Mouse (Mus musculus): ENCODE measurements around the gene Cyp2a4. TPM values are rescaled to one million over a fixed set of nuclear protein-coding genes. Genes with fewer than 3 reads are reported as not detected.
"Not testable (repeated sequence)": the region's sequence is repeated elsewhere in the genome, so short reads cannot be mapped to it uniquely, and the experiment has no call there.

The Cyp2a4 gene
- total RNA-seq (2015) (not detected in 2 replicates), total RNA-seq (2017) (not detected in 2 replicates)

DNA sequence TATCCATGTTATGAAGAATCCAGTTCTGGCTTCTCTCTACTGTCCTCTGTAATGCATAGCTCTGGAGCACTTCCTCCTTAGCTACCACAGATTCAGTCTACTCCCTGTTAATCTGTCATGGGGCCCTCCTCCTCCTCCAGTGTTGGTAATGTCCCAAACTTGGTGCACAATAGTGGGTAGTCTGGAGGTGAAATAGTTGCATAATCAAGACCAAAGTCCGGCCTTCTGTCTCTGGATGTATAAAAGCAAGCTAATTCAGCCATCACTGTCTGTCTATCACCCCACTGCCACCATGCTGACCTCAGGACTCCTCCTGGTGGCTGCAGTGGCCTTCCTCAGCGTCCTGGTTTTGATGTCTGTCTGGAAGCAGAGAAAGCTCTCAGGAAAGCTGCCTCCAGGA lies at the start of gene Cyp2a4:
Gene Cyp2a4 (plus strand): TSS at position 244 of the 400 bp plus-strand sequence.
- not testable (repeated sequence) for ATAC-seq (replicated peaks; ENCODE audit: poor library complexity)

DNA sequence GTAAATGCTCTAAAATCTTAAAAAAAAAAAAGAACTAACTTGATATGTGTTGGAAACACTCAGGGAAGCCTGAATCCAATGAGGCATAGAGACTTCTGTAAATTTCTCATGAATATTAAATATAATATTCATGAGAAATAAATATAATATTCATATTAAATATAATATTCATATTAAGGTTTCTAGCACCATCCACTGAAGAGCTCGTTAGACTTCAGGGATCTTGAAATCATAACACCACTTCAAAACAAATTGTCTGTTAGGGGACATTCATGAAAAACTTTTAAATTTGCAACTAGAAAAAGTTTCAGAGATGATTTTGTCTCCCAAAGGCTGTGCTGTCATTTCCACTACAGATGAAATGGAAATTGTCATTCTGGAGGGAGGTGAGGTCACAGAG lies 46.9 kb upstream of the Cyp2a4 start, which contains the start of gene Vmn1r184:
Gene Vmn1r184 (plus strand): TSS at position 301 of the 400 bp plus-strand sequence.
- not testable (repeated sequence) for ATAC-seq (replicated peaks; ENCODE audit: poor library complexity)

DNA sequence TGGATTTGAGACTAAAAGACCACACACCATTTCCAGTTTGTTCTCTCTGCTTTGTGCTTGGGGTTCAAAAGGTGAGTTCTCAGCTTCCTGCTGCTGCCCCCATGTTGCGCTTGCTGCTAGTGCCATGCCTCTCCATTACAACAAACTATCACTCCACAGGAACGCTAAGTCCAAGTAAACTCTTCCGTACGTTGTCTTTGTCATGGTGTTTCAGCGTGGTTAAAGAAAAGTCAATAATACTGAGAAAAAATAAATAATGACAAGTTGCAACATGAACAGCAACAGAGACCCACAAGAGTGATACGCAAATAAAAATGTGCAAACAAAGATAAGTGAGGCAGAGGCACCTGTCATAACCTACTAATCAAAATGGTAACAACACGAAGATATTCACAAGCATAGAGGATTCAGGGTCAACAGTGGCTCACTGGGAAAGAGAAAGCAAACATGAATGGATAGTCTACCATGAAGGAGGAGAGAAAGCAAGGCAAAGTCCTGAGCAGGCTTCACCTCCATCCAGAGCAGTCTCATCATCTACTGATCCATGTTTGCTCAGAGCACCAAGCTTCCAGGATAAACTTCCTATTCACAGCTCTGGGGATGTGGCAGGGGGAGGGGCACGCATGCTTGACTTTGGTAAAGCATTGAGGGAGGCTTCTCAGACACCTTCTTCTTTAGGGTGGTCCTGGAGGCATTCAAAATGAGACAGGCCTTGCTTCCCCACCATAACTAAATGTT lies 3.4 kb upstream of the Cyp2a4 start:
- not testable (repeated sequence) for ATAC-seq (replicated peaks; ENCODE audit: poor library complexity)

DNA sequence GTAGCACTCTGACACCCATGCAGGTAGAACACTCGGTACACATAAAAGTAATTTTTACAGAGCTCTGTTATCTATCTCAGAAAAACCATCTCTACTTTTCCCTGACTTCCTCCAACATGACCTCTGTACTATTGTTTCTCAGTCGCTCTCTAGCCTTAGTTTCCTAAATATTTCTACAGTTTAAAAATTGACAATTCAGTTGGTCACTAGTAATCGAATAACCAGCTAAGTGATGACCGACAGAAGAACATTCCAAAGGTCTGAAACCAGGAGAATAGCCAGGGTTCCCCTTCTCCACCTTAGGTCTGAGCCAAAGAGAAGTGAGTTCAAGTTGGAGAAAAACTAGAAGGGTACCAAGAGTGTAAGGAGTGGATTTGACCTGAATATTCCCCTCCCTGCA lies 4.8 kb downstream of the Cyp2a4 start:
- not testable (repeated sequence) for ATAC-seq (replicated peaks; ENCODE audit: poor library complexity)

DNA sequence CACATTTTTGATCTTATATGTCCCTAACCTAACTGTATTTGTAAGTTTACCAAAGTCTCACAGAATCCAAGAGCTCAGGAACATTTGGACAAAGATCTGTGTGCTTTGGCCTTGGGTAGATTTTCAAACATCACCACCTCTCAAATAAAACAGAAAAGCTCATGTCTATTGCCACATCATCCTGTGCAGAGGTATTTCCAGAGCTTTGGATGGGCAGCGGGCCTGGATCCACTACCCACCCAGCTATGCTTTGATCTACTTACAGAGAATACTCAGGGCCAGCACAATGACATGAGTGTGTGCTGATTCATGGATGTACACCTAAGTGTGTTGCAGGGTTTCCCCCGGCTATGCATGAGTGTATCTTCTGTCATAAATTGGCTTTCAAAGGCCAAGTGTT lies 8.2 kb downstream of the Cyp2a4 start:
- not testable (repeated sequence) for ATAC-seq (replicated peaks; ENCODE audit: poor library complexity)

DNA sequence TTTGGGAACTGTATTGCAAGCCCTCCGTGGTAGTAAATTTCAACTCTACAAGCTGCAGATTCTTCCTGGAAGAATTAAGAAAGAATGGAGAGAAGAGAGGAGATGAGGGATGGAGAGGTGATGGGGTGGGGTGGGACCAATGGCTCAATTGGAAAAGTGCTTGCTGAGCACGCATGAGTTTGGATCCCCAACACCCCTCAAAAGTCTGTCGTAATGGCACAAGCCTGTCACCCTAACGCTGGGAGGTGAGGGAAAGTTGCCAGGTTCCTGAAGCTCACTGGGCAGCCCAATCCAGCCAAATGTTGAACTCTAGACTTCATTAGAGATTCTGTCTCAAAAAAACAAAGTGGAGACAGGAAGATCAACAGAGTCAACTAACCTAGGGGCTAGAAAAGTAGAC lies 8.8 kb downstream of the Cyp2a4 start:
- not testable (repeated sequence) for ATAC-seq (replicated peaks; ENCODE audit: poor library complexity)

DNA sequence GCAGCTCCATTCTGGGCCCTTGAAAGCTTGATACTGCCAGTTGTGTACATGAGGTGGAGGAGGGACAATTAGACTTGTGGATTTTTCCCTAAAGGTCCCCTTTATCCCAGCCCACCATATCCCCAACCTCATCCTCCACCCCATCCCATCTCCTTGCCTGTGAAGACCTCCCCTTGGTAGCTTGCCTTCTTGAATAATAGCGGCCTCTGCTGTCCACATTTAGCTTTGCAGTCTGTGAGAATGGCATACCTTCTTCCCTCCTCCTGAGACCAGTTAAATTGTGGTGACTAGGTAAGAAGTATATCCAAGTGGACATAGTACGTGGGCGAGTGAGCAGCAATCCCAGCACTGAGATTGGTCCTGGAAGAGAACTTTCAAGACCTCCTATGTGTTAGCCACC lies 13.4 kb downstream of the Cyp2a4 start:
- not testable (repeated sequence) for ATAC-seq (replicated peaks; ENCODE audit: poor library complexity)

DNA sequence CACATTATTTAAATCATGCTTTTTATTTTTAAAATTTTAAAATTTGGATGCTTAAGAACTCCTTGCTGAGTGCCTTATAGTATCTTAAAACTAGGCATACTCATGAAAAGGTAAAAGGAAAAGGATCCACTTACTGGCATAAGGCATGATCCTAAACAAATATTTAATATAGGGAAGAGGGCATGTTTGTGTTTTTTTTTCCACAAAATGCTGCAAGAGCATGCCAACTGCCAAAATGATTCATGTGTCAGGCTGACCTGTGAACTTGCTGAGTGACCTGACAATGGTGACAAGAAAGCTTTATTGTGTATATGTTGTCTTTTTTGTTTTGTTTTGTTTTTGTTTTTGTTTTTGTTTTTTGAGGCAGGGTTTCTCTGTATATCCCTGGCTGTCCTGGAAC lies 43.2 kb downstream of the Cyp2a4 start:
- ATAC-seq (replicated peaks; ENCODE audit: poor library complexity) = not testable (repeated sequence)

DNA sequence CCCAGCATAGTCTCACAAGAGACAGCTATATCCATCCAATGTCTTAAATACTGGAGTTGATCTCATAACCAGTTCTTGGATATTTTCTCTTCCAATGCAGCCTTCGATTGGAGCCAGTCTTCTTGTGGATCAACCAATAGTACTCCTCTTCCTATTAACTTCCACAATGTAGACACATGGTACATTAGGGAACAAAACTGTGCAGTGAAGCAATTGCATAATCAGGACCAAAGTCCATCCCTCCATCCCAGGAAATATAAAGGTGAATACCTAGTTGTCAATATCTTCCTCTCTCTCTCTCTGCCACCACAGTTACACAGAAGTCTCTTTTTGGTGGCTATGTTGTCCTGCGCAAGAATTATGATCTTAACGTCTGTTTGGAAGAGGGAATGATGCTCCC lies 45.3 kb downstream of the Cyp2a4 start:
- ATAC-seq (replicated peaks; ENCODE audit: poor library complexity) = not testable (repeated sequence)

DNA sequence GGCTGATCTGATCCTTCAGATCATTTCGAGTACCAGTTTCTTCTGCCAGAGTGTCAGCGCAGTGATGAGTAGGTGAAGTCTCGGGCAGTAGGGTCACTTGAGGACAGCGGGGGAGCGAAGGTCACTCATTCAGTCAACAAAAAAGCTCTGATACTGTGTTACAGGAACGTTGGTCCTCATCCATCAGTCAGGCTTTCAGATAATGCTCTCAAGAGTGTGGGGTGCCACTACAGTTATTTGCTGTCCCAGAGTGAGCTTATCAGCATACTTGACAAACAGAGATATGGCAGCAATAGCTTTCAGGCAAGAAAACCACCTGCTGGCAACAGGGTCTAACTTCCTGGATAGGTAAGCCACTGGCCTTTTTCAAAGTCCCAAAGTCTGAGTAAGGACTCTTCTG lies 49.8 kb downstream of the Cyp2a4 start:
- not testable (repeated sequence) for ATAC-seq (replicated peaks; ENCODE audit: poor library complexity)

Other genes with a start within 250 kb of the Cyp2a4 start
- gene Cyp2b13, start 245.7 kb upstream of the Cyp2a4 start, total RNA-seq (2015) = not detected in 2 replicates
- gene Cyp2b13, start 245.7 kb upstream of the Cyp2a4 start, total RNA-seq (2017) = not detected in 2 replicates
- not detected in 2 replicates for gene Cyp2b9, start 133.8 kb upstream of the Cyp2a4 start, total RNA-seq (2015)
- not detected in 2 replicates for gene Cyp2b9, start 133.8 kb upstream of the Cyp2a4 start, total RNA-seq (2017)
- gene Vmn1r184, start 46.8 kb upstream of the Cyp2a4 start, total RNA-seq (2015) = not detected in 2 replicates
- not detected in 2 replicates for gene Vmn1r184, start 46.8 kb upstream of the Cyp2a4 start, total RNA-seq (2017)
- gene Nlrp9c, start 96.5 kb downstream of the Cyp2a4 start, total RNA-seq (2015) = not detected in 2 replicates
- gene Nlrp9c, start 96.5 kb downstream of the Cyp2a4 start, total RNA-seq (2017) = not detected in 2 replicates
- gene Nlrp4a, start 127.9 kb downstream of the Cyp2a4 start, total RNA-seq (2015) = not detected in 2 replicates
- gene Nlrp4a, start 127.9 kb downstream of the Cyp2a4 start, total RNA-seq (2017) = not detected in 2 replicates
- not detected in 2 replicates for gene Nlrp9a, start 227.9 kb downstream of the Cyp2a4 start, total RNA-seq (2015)
- not detected in 2 replicates for gene Nlrp9a, start 227.9 kb downstream of the Cyp2a4 start, total RNA-seq (2017)

Measured in megakaryocyte progenitor cell, adult 5-6 weeks (primary cell).